Mouse (Mus musculus): ENCODE measurements around the gene Clstn3. TPM values are rescaled to one million over a fixed set of nuclear protein-coding genes. Genes with fewer than 3 reads are reported as not detected.
"Not testable (repeated sequence)": the region's sequence is repeated elsewhere in the genome, so short reads cannot be mapped to it uniquely, and the experiment has no call there.

Gene Clstn3
- total RNA-seq (2022): 100 to 1,000 TPM; 331 to 359 (median 336) TPM

GRCm38 (mm10) chr6:124464305-124465271, at the start of gene Clstn3:
Gene Clstn3, minus strand, starts transcription at chr6:124464794.
- DNase-seq (ENCODE audit: low spot score in 2 of 2): peak; percentile 86 to 93

- DNase-seq (ENCODE audit: low spot score in 2 of 2): peak in 1 of 2 experiments; percentile 60
Observed at GRCm38 (mm10) chr6:124512355-124512836, 47.8 kb upstream of the Clstn3 start, which contains the start of gene C1ra. Gene C1ra, plus strand, starts transcription at chr6:124512405.

- no peak for DNase-seq (ENCODE audit: low spot score in 2 of 2)
Observed at GRCm38 (mm10) chr6:124511936-124512335, 47.3 kb upstream of the Clstn3 start.

- DNase-seq (ENCODE audit: low spot score in 2 of 2): not testable (repeated sequence)
Observed at GRCm38 (mm10) chr6:124509192-124509591, 44.6 kb upstream of the Clstn3 start.

- DNase-seq (ENCODE audit: low spot score in 2 of 2): no peak
Observed at GRCm38 (mm10) chr6:124508292-124508691, 43.7 kb upstream of the Clstn3 start.

GRCm38 (mm10) chr6:124506991-124507390, 42.4 kb upstream of the Clstn3 start:
- DNase-seq (ENCODE audit: low spot score in 2 of 2): no peak

GRCm38 (mm10) chr6:124505028-124505427, 40.4 kb upstream of the Clstn3 start:
- DNase-seq (ENCODE audit: low spot score in 2 of 2): no peak

GRCm38 (mm10) chr6:124502021-124502420, 37.4 kb upstream of the Clstn3 start:
- no peak for DNase-seq (ENCODE audit: low spot score in 2 of 2)

GRCm38 (mm10) chr6:124501473-124501872, 36.9 kb upstream of the Clstn3 start:
- DNase-seq (ENCODE audit: low spot score in 2 of 2): no peak

GRCm38 (mm10) chr6:124499914-124500566, 35.4 kb upstream of the Clstn3 start:
- DNase-seq (ENCODE audit: low spot score in 2 of 2): no peak

- no peak for DNase-seq (ENCODE audit: low spot score in 2 of 2)
Observed at GRCm38 (mm10) chr6:124496054-124496453, 31.5 kb upstream of the Clstn3 start.

GRCm38 (mm10) chr6:124493886-124494285, 29.3 kb upstream of the Clstn3 start:
- DNase-seq (ENCODE audit: low spot score in 2 of 2): no peak

GRCm38 (mm10) chr6:124492842-124493561, 28.4 kb upstream of the Clstn3 start, which contains the start of gene C1rl:
Gene C1rl, plus strand, starts transcription at chr6:124493113.
- peak in 1 of 2 experiments; percentile 43 for DNase-seq (ENCODE audit: low spot score in 2 of 2)

- DNase-seq (ENCODE audit: low spot score in 2 of 2): no peak
Observed at GRCm38 (mm10) chr6:124491427-124491826, 26.8 kb upstream of the Clstn3 start.

- DNase-seq (ENCODE audit: low spot score in 2 of 2): no peak
Observed at GRCm38 (mm10) chr6:124488952-124489351, 24.4 kb upstream of the Clstn3 start.

GRCm38 (mm10) chr6:124487509-124487908, 22.9 kb upstream of the Clstn3 start:
- DNase-seq (ENCODE audit: low spot score in 2 of 2): no peak

- DNase-seq (ENCODE audit: low spot score in 2 of 2): no peak
Observed at GRCm38 (mm10) chr6:124485414-124486144, 21.0 kb upstream of the Clstn3 start.

GRCm38 (mm10) chr6:124484851-124485250, 20.3 kb upstream of the Clstn3 start:
- no peak for DNase-seq (ENCODE audit: low spot score in 2 of 2)

GRCm38 (mm10) chr6:124483831-124484230, 19.2 kb upstream of the Clstn3 start:
- not testable (repeated sequence) for DNase-seq (ENCODE audit: low spot score in 2 of 2)

- DNase-seq (ENCODE audit: low spot score in 2 of 2): peak in 1 of 2 experiments; percentile 34
Observed at GRCm38 (mm10) chr6:124481571-124481970, 17.0 kb upstream of the Clstn3 start.

GRCm38 (mm10) chr6:124480295-124480694, 15.7 kb upstream of the Clstn3 start:
- DNase-seq (ENCODE audit: low spot score in 2 of 2): no peak
